Comparison of ENCODE assay signal across 17 mouse cellular contexts in the genomic region with DNA sequence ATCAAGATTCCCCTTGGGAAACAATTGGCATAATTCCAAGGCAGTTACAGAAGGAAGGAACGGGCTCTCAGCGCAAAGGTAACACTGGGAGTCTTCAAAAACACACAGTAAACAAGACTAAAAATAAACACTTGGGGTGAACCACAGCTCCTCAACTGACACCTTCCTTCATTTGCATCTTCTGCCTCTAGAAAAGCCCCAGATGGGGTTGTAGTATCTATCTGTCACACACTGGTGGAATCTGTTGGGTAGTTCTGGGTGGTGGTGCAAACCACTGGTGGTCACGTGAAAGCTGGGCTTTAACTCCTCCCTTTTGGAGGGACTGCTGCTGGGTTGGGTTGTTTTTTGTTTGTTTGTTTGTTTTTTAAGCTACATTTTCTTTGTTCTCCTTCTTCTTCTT. TPM values are rescaled to one million over a fixed set of nuclear protein-coding genes. Genes with fewer than 3 reads are reported as not detected.
DNase-seq lines count a peak whose midpoint lies in the region; ATAC-seq and TF ChIP-seq lines count a peak whose summit lies in the region.
"Had no signal": no experiment of that assay in that cellular context is flagged by ENCODE, and none has a peak within 500 bp of the region (broad histone marks: within the 10 kb centered on the region; RNA-seq: fewer than 3 reads in every experiment).

No protein-coding gene starts in this region.

- no peak for ATAC-seq in midbrain, embryonic 11.5 days (ENCODE audit: low FRiP score)
- ATAC-seq in midbrain, postnatal 0 days (ENCODE audit: low FRiP score) = no peak
- ATAC-seq in liver, embryonic 13.5 days (ENCODE audit: low read depth) = peak; percentile 77
- peak; percentile 81 for ATAC-seq in neutrophil, adult 5-6 weeks (ENCODE audit: extremely low read depth, insufficient number of reproducible peaks, low FRiP score, poor library complexity, severe bottlenecking)
- ATAC-seq: midbrain, embryonic 15.5 days had no signal

- H3K4me2 ChIP-seq in midbrain, embryonic 11.5 days = no peak overlapping the region
- no peak overlapping the region for H3K4me2 ChIP-seq in midbrain, postnatal 0 days (ENCODE audit: low read depth, low read length, poor library complexity, severe bottlenecking)
- no peak overlapping the region for H3K4me2 ChIP-seq in liver, embryonic 13.5 days
- H3K4me2 ChIP-seq: lung, embryonic 15.5 days; midbrain, embryonic 15.5 days had no signal

- TF ChIP-seq POLR2A in bone marrow, adult 2 months (IDR thresholded peaks at IDR 0.05; ENCODE audit: borderline replicate concordance, control insufficient read depth, low read depth, low read length) = no peak

- H3K36me3 ChIP-seq in midbrain, embryonic 11.5 days (ENCODE audit: control insufficient read depth, insufficient read depth, low read length) = no peaks in the 10 kb centered on the region
- no peaks in the 10 kb centered on the region for H3K36me3 ChIP-seq in midbrain, postnatal 0 days (ENCODE audit: insufficient read depth, low read length)
- H3K36me3 ChIP-seq in liver, embryonic 13.5 days = no peaks in the 10 kb centered on the region
- H3K36me3 ChIP-seq: forebrain, embryonic 10.5 days; lung, embryonic 15.5 days; midbrain, embryonic 15.5 days had no signal

- H3K9ac ChIP-seq in midbrain, embryonic 11.5 days (ENCODE audit: low read length) = no peak overlapping the region
- no peak overlapping the region for H3K9ac ChIP-seq in midbrain, postnatal 0 days (replicated peaks; ENCODE audit: low read length, poor library complexity, severe bottlenecking)
- H3K9ac ChIP-seq in liver, embryonic 13.5 days = no peak overlapping the region
- H3K9ac ChIP-seq: lung, embryonic 15.5 days; midbrain, embryonic 15.5 days had no signal

- peak; percentile 41 for DNase-seq in midbrain, embryonic 11.5 days (ENCODE audit: low spot score, missing footprints)
- DNase-seq in midbrain, postnatal 0 days (ENCODE audit: low spot score) = no peak
- peak; percentile 31 for DNase-seq in liver, embryonic 13.5 days
- no peak for DNase-seq in layer of hippocampus, adult 18-20 months (ENCODE audit: low spot score in 2 of 2)
- DNase-seq in urinary bladder, postnatal 36 days (ENCODE audit: low spot score in 2 of 2) = no peak
- no peak for DNase-seq in adrenal gland, postnatal 10 days
- DNase-seq: adrenal gland, postnatal 36 days; cerebellum, adult 2 months; gastrocnemius, postnatal 25 days; heart, postnatal 10 days had no signal

- no peak overlapping the region for H3K4me3 ChIP-seq in midbrain, embryonic 11.5 days (ENCODE audit: low read depth, low read length)
- no peak overlapping the region for H3K4me3 ChIP-seq in midbrain, postnatal 0 days (ENCODE audit: low read depth, low read length)
- H3K4me3 ChIP-seq in bone marrow, adult 2 months (replicated peaks; ENCODE audit: control insufficient read depth, low read depth, low read length) = peak overlapping the region; percentile 12
- H3K4me3 ChIP-seq in liver, embryonic 13.5 days (replicated peaks) = no peak overlapping the region
- H3K4me3 ChIP-seq: forebrain, embryonic 10.5 days; left cerebral cortex, adult 2 months; lung, embryonic 15.5 days; midbrain, embryonic 15.5 days had no signal

- H3K4me1 ChIP-seq in midbrain, embryonic 11.5 days (ENCODE audit: control insufficient read depth, insufficient read depth, low read length) = no peaks in the 10 kb centered on the region; the same call in 1 of the 2 replicates
- no peaks in the 10 kb centered on the region for H3K4me1 ChIP-seq in midbrain, postnatal 0 days (ENCODE audit: insufficient read depth, low read length)
- H3K4me1 ChIP-seq in bone marrow, adult 2 months (ENCODE audit: control insufficient read depth, insufficient read depth, low read length) = peaks cover 7% of the 10 kb centered on the region
- H3K4me1 ChIP-seq in liver, embryonic 13.5 days (replicated peaks) = peaks cover 35% of the 10 kb centered on the region

- H3K27ac ChIP-seq in midbrain, embryonic 11.5 days (ENCODE audit: low read depth, low read length) = no peak overlapping the region
- H3K27ac ChIP-seq in midbrain, postnatal 0 days (ENCODE audit: low read depth, low read length) = no peak overlapping the region
- peak overlapping the region; percentile 66 for H3K27ac ChIP-seq in bone marrow, adult 2 months (ENCODE audit: control insufficient read depth, insufficient read depth, low read depth, low read length, poor library complexity)
- no peak overlapping the region for H3K27ac ChIP-seq in liver, embryonic 13.5 days
- H3K27ac ChIP-seq: forebrain, embryonic 10.5 days; kidney, postnatal 0 days; left cerebral cortex, adult 2 months; lung, embryonic 15.5 days; midbrain, embryonic 15.5 days had no signal

- no peak for TF ChIP-seq CTCF in midbrain, postnatal 0 days (IDR thresholded peaks at IDR 0.05)
- TF ChIP-seq CTCF in bone marrow, adult 2 months (IDR thresholded peaks at IDR 0.05; ENCODE audit: control insufficient read depth, insufficient read depth, low read length) = no peak

- H3K27me3 ChIP-seq in midbrain, embryonic 11.5 days (ENCODE audit: control insufficient read depth, insufficient read depth, low read length) = no peaks in the 10 kb centered on the region
- no peaks in the 10 kb centered on the region for H3K27me3 ChIP-seq in midbrain, postnatal 0 days (ENCODE audit: insufficient read depth, low read length)
- H3K27me3 ChIP-seq in liver, embryonic 13.5 days = no peaks in the 10 kb centered on the region
- H3K27me3 ChIP-seq: lung, embryonic 15.5 days; midbrain, embryonic 15.5 days had no signal

- H3K9me3 ChIP-seq in midbrain, embryonic 11.5 days (ENCODE audit: control insufficient read depth, low read length) = no peaks in the 10 kb centered on the region
- H3K9me3 ChIP-seq in midbrain, postnatal 0 days (ENCODE audit: low read length) = no peaks in the 10 kb centered on the region
- no peaks in the 10 kb centered on the region for H3K9me3 ChIP-seq in liver, embryonic 13.5 days (replicated peaks)
- H3K9me3 ChIP-seq: forebrain, embryonic 10.5 days; lung, embryonic 15.5 days; midbrain, embryonic 15.5 days had no signal

- WGBS in midbrain, embryonic 11.5 days = 78% methylated on average over 3 of the region's 3 CpGs
- 88% methylated on average over 3 of the region's 3 CpGs for WGBS in midbrain, postnatal 0 days
- WGBS in bone marrow, adult 2 months = 11% methylated on average over 3 of the region's 3 CpGs
- 36% methylated on average over 3 of the region's 3 CpGs for WGBS in liver, embryonic 13.5 days (ENCODE audit: insufficient replicate concordance)

RNA-seq across cellular contexts. Expression of a gene that starts 31.4 kb away (rescaled TPM):
- polyA plus RNA-seq in midbrain, embryonic 11.5 days (2014; fragmentation: Nextera tagmentation; extraction: Ambion mirVana) = 9.2 and 11.1 TPM in 2 replicates
- 48.8 and 57.4 TPM in 2 replicates for total RNA-seq in midbrain, postnatal 0 days (2014; rRNA removed)
- 17.7 and 19.6 TPM in 2 replicates for polyA plus RNA-seq in midbrain, postnatal 0 days (2015; fragmentation: Nextera tagmentation; extraction: Ambion mirVana)
- 22.5 and 41.4 TPM in 2 replicates for polyA plus RNA-seq in bone marrow, adult 2 months (2011; ENCODE audit: insufficient read depth, insufficient read length, low replicate concordance, missing spikeins)
- polyA plus RNA-seq in liver, embryonic 13.5 days (2015; fragmentation: Nextera tagmentation; extraction: Ambion mirVana) = 3.9 and 4.9 TPM in 2 replicates
- total RNA-seq in neutrophil, adult 5-6 weeks (2017) = 585 and 610 TPM in 2 replicates
- total RNA-seq in layer of hippocampus, adult 18-20 months (2021) = 10 to 100 TPM; 73.1 to 82.3 TPM
- total RNA-seq in adrenal gland, postnatal 10 days (2021) = 10 to 100 TPM in 1 of 2 experiments, 1 to 10 TPM in 1; 7.5 to 10.9 TPM

Comparison
In these comparisons a context has a peak if more than half of its experiments do, and no peak if none do; other contexts are left out.
1. DNase-seq: peak in midbrain, embryonic 11.5 days (single experiment) and liver, embryonic 13.5 days (single experiment); none in midbrain, postnatal 0 days (single experiment), layer of hippocampus, adult 18-20 months (0 of 2), urinary bladder, postnatal 36 days (0 of 2) and adrenal gland, postnatal 10 days (single experiment).
2. ATAC-seq: peak in liver, embryonic 13.5 days (single experiment) and neutrophil, adult 5-6 weeks (single experiment); none in midbrain, embryonic 11.5 days (single experiment) and midbrain, postnatal 0 days (single experiment).